Mouse (Mus musculus) embryonic facial prominence, embryonic 13.5 days (tissue): ENCODE data around the gene Cox20. TPM values are rescaled to one million over a fixed set of nuclear protein-coding genes. Genes with fewer than 3 reads are reported as not detected.

Experiments used
- ATAC-seq: fragments of 200-750 bp; cut with Nextera tagmentation; 2 replicates; pipeline ENCODE4 v1.8.0; 2017; ENCODE audit warnings: low read depth; ENCODE audit not compliant: insufficient number of reproducible peaks, insufficient read depth, low FRiP score, low TSS enrichment
- H3K27ac ChIP-seq: fragments of 300-500 bp; sonication (generic); 2 replicates; pipeline ENCODE4 v1.5.1; 2015; ENCODE audit warnings: moderate library complexity, mild to moderate bottlenecking, inconsistent platforms
- H3K27me3 ChIP-seq: fragments of 300-500 bp; sonication (generic); 2 replicates; pipeline ENCODE4 v1.6.1; 2015; ENCODE audit warnings: mild to moderate bottlenecking, inconsistent platforms
- H3K36me3 ChIP-seq: fragments of 300-500 bp; sonication (generic); 2 replicates; pipeline ENCODE4 v1.6.1; 2015; ENCODE audit warnings: mild to moderate bottlenecking, inconsistent platforms
- H3K4me1 ChIP-seq: fragments of 300-500 bp; sonication (generic); 2 replicates; pipeline ENCODE4 v1.6.1; 2015; ENCODE audit warnings: inconsistent platforms
- H3K4me2 ChIP-seq: fragments of 300-500 bp; sonication (generic); 2 replicates; pipeline ENCODE4 v1.6.1; 2015; ENCODE audit warnings: moderate library complexity, mild to moderate bottlenecking, inconsistent platforms
- H3K4me3 ChIP-seq: fragments of 300-500 bp; sonication (generic); 2 replicates; pipeline ENCODE4 v1.5.1; 2015; ENCODE audit warnings: mild to moderate bottlenecking, inconsistent platforms
- H3K9ac ChIP-seq: fragments of 300-500 bp; sonication (generic); 2 replicates; pipeline ENCODE4 v1.6.1; 2015; ENCODE audit warnings: mild to moderate bottlenecking, inconsistent platforms
- H3K9me3 ChIP-seq: fragments of 300-500 bp; sonication (generic); 2 replicates; pipeline ENCODE4 v1.6.1; 2016; ENCODE audit warnings: inconsistent platforms
- whole genome bisulfite sequencing: fragments of 180-500 bp; shearing (Covaris S2); methylation state at CpG from one replicate; pipeline ENCODE4 v1.1.7; 2015; ENCODE audit warnings: mixed read lengths; 5-methylcytosine and 5-hydroxymethylcytosine counted together
- microRNA-seq: library from miRNA; unstranded; fragments of <30 nt; microRNA quantifications from one replicate; pipeline ENCODE4, GENCODE M21; 2016
- polyA plus RNA-seq: library from polyadenylated mRNA; unstranded; fragments of >200 nt; fragmentation: Nextera tagmentation; extraction: Ambion mirVana; gene quantifications from 2 replicates; pipeline ENCODE4 v1.2.1, GENCODE M21; 2015

Cox20 gene
- polyA plus RNA-seq, 1 experiment from 2014 or later: 167 TPM

DNA sequence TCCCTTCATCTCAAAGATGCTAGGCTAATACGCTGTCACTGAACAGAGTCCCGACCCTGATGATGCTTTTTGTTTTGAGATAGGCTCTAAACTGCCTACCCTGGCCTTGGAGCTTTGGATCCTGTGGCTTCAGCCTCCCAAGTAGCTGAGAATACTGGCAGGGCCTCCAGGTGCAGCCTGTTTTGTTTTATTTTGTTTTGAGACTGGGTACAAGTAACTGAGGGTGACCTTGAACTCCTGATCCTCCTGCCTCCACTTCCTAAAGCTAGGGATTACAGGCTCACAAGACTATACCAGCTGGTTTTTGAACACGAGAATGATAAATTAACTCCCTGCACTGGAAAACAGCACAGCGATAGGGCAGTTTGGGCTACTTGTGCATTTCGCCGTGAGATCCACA lies 46.2 kb downstream of the Cox20 start:
- Histone ChIP-seq H3K4me3 (no peak overlapping the region), H3K4me2 (no peak overlapping the region), H3K36me3 (no peaks in the 10 kb centered on the region), H3K4me1 (peaks cover 4% of the 10 kb centered on the region; the same call in 1 of the 2 replicates), H3K9ac (no peak overlapping the region), H3K27me3 (no peaks in the 10 kb centered on the region), H3K27ac (no peak overlapping the region), H3K9me3 (no peaks in the 10 kb centered on the region)
- no peak for ATAC-seq
- WGBS: 79% methylated on average over 6 of the region's 6 CpGs

- H3K4me3 ChIP-seq: no peak overlapping the region
- no peak overlapping the region for H3K9ac ChIP-seq
- peaks cover 4% of the 10 kb centered on the region; the same call in 1 of the 2 replicates for H3K4me1 ChIP-seq
- H3K36me3 ChIP-seq: no peaks in the 10 kb centered on the region
- WGBS: 68% methylated on average over 6 of the region's 6 CpGs
- H3K9me3 ChIP-seq: no peaks in the 10 kb centered on the region
- ATAC-seq: no peak
- no peak overlapping the region for H3K27ac ChIP-seq
- H3K4me2 ChIP-seq: no peak overlapping the region
- no peaks in the 10 kb centered on the region for H3K27me3 ChIP-seq
Measured at GRCm38 (mm10) chr1:178368121-178368520, 49.2 kb downstream of the Cox20 start.

GRCm38 (mm10) chr1:178368548-178369271 lies 49.8 kb downstream of the Cox20 start:
- H3K27me3 ChIP-seq: no peaks in the 10 kb centered on the region
- ATAC-seq: peak; percentile 85
- no peaks in the 10 kb centered on the region for H3K9me3 ChIP-seq
- H3K4me1 ChIP-seq: peaks cover 4% of the 10 kb centered on the region; the same call in 1 of the 2 replicates
- H3K4me3 ChIP-seq: peak overlapping the region; percentile 50
- peak overlapping the region; percentile 69 for H3K27ac ChIP-seq
- 1% methylated on average over 36 of the region's 36 CpGs for WGBS
- H3K36me3 ChIP-seq: no peaks in the 10 kb centered on the region
- H3K9ac ChIP-seq: peak overlapping the region; percentile 70
- H3K4me2 ChIP-seq: peak overlapping the region; percentile 82

DNA sequence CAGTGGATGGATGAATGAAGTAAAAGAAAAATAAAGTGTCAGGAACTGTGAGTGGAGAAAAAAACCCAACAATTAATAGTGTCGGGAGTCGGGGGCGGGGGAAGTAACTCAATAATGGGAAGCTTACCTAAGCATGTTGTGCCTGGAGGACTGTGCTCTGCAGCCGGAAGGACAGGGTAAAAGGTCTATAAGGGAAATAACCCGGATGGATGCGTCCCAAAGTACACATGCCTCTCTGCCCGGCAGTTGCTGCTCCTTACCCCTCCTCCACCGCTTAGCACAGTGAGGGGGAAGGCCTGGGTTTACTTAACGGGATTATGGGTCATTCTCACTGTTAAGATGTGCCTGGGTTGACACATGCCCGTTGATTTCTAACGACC lies 50.3 kb downstream of the Cox20 start:
- peak overlapping the region; percentile 50 for H3K4me3 ChIP-seq
- H3K36me3 ChIP-seq: no peaks in the 10 kb centered on the region
- peak; percentile 44 for ATAC-seq
- H3K27me3 ChIP-seq: no peaks in the 10 kb centered on the region
- no peaks in the 10 kb centered on the region for H3K9me3 ChIP-seq
- peaks cover 4% of the 10 kb centered on the region; the same call in 1 of the 2 replicates for H3K4me1 ChIP-seq
- peak overlapping the region; percentile 82 for H3K4me2 ChIP-seq
- H3K9ac ChIP-seq: peak overlapping the region; percentile 70
- WGBS: 1% methylated on average over 11 of the region's 11 CpGs
- peak overlapping the region; percentile 69 for H3K27ac ChIP-seq

Small RNA genes within 50 kb of the gene (microRNA-seq; reads per million reads assigned to microRNA genes)
- gene Gm27458: not detected

Other genes with a start within 250 kb of the Cox20 start
- 24.1 and 25.3 TPM in 2 replicates for gene Desi2, start 131.7 kb upstream of the Cox20 start, polyA plus RNA-seq
- 386 and 418 TPM in 2 replicates for gene Hnrnpu, start 18.7 kb downstream of the Cox20 start, polyA plus RNA-seq
- gene Efcab2, start 87.0 kb downstream of the Cox20 start, polyA plus RNA-seq: 4.1 and 5.2 TPM in 2 replicates
- 26.0 and 28.6 TPM in 2 replicates for gene Kif26b, start 210.0 kb downstream of the Cox20 start, polyA plus RNA-seq